Mouse (Mus musculus) cerebellum, adult 2 months (tissue): ENCODE data around the gene Acmsd.

ENCODE experiments used
- CTCF ChIP-seq: fragments of 200-500 bp; IDR thresholded peaks from 2 replicates; pipeline ENCODE4 v1.5.1; 2011; ENCODE audit warnings: low read depth, mild to moderate bottlenecking, control low read depth, low read length, moderate library complexity, borderline replicate concordance; ENCODE audit not compliant: insufficient read depth
- POLR2A ChIP-seq: fragments of 200-500 bp; IDR thresholded peaks from 2 replicates; pipeline ENCODE4 v1.6.1; 2011; ENCODE audit warnings: low read length, control low read depth, borderline replicate concordance; ENCODE audit not compliant: insufficient read depth

DNA sequence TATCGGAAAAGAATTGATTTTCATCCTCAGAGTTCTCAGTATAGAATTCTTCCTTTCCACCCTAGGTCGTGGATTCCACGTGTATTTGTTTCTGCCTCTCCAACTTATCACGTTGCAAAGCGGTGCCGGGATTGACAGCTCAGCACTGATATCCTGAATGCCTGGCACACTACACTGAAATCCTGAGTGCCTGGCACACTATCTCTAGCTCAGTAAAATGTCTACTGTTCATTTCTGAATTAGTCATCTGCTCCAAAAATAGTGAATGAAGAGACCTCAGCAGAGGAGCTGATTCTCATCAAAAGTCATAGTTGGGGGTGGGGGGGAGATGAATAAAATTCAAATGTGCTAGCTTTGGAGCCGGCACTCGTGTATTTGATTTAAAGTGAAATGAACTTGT is 12.8 kb upstream of the Acmsd start:
- TF ChIP-seq CTCF (no peak), POLR2A (no peak)
